Mouse (Mus musculus): ENCODE data around the gene Tarsl2.
A peak's percentile ranks its signal among the peaks of the same experiment; 100 is the strongest.

Tarsl2 gene

GRCm38 (mm10) chr7:65737286-65738040 is 92.8 kb downstream of the Tarsl2 start:
- DNase-seq = peak; percentile 31
